Mouse (Mus musculus) forebrain, embryonic 13.5 days (tissue): Measurements from ENCODE around the gene Mtmr1. TPM values are rescaled to one million over a fixed set of nuclear protein-coding genes. Genes with fewer than 3 reads are reported as not detected.

Source experiments
- ATAC-seq: fragments of 200-750 bp; cut with Nextera tagmentation; 2 replicates; pipeline ENCODE4 v1.8.0; 2017
- H3K27ac ChIP-seq: fragments of 300-500 bp; sonication (generic); 2 replicates; pipeline ENCODE4 v1.5.1; 2015; ENCODE audit warnings: inconsistent platforms, mild to moderate bottlenecking, moderate library complexity
- H3K27me3 ChIP-seq: fragments of 300-500 bp; sonication (generic); 2 replicates; pipeline ENCODE4 v1.6.1; 2015; ENCODE audit warnings: mild to moderate bottlenecking, inconsistent platforms
- H3K36me3 ChIP-seq: fragments of 300-500 bp; sonication (generic); 2 replicates; pipeline ENCODE4 v1.6.1; 2015; ENCODE audit warnings: mild to moderate bottlenecking, inconsistent platforms; ENCODE audit not compliant: poor library complexity, severe bottlenecking
- H3K4me1 ChIP-seq: fragments of 300-500 bp; sonication (generic); 2 replicates; pipeline ENCODE4 v1.6.1; 2015; ENCODE audit warnings: inconsistent platforms
- H3K4me2 ChIP-seq: fragments of 300-500 bp; sonication (generic); 2 replicates; pipeline ENCODE4 v1.6.1; 2015; ENCODE audit warnings: inconsistent platforms, mild to moderate bottlenecking, moderate library complexity
- H3K4me3 ChIP-seq: fragments of 300-500 bp; sonication (generic); 2 replicates; pipeline ENCODE4 v1.5.1; 2015; ENCODE audit warnings: mild to moderate bottlenecking, inconsistent platforms
- H3K9ac ChIP-seq: fragments of 300-500 bp; sonication (generic); 2 replicates; pipeline ENCODE4 v1.6.1; 2015; ENCODE audit warnings: mild to moderate bottlenecking, inconsistent platforms
- H3K9me3 ChIP-seq: fragments of 300-500 bp; sonication (generic); replicated peaks from 2 replicates; pipeline ENCODE4 v1.6.1; 2016; ENCODE audit warnings: inconsistent platforms
- WGBS: fragments of 180-500 bp; shearing (Covaris S2); methylation state at CpG from one replicate; pipeline ENCODE4 v1.1.7; 2015; 5-methylcytosine and 5-hydroxymethylcytosine counted together
- polyA plus RNA-seq: library from polyadenylated mRNA; unstranded; fragments of >200 nt; fragmentation: Nextera tagmentation; extraction: Ambion mirVana; gene quantifications from 2 replicates; pipeline ENCODE4 v1.2.1, GENCODE M21; 2015

Gene Mtmr1
- polyA plus RNA-seq, 1 experiment from 2014 or later, result 16.3 TPM

DNA sequence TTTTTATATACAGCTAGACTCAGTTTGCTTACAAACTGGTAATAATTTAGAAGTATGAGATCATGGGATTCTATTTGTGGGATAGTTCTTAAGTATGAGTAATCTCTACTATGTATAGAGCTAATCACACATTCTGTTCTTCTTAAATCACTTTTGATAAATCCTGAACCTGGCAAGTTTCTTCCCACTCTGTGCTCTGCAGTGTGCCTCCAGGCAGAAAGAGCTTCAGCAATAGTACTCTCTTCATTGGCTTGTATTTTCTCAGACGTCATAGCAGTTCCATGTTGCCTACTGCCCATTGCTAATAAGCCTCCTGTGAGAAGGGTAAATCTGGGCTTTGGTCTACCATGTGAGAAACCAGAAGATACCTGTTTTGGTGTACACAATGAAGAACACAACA, 43.8 kb downstream of the Mtmr1 start:
- ATAC-seq, result no peak
- Histone ChIP-seq H3K4me3 (no peak overlapping the region), H3K36me3 (no peaks in the 10 kb centered on the region; the same call in 1 of the 2 replicates), H3K27me3 (no peaks in the 10 kb centered on the region), H3K4me2 (no peak overlapping the region), H3K4me1 (no peaks in the 10 kb centered on the region), H3K9ac (no peak overlapping the region), H3K27ac (no peak overlapping the region), H3K9me3 (no peaks in the 10 kb centered on the region)
- 71% methylated on average over 1 of the region's 1 CpGs for WGBS

DNA sequence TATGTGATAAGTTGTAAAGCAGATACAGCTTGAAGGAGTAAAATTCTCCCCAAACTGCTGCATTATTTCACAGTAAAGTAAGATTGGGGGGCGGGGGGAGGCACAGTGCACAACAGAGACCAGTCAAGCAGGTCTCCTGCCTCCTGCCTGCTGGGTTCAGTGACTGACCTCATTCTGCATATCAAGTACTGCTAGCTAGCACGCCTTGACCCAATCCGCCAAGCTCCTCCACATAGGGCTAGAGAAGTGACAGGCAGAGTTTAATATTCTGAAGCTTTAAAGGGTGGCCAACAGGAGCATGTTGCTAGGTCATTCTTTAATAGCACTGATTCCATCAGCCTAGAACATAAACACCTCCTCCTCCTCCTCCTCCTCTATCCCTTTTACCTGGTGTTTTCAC, 48.2 kb downstream of the Mtmr1 start:
- Histone ChIP-seq H3K9me3 (no peaks in the 10 kb centered on the region), H3K27me3 (no peaks in the 10 kb centered on the region), H3K36me3 (no peaks in the 10 kb centered on the region), H3K27ac (no peak overlapping the region), H3K4me2 (no peak overlapping the region), H3K4me1 (no peaks in the 10 kb centered on the region), H3K4me3 (no peak overlapping the region), H3K9ac (no peak overlapping the region)
- 82% methylated on average over 3 of the region's 3 CpGs for WGBS
- ATAC-seq, result no peak

DNA sequence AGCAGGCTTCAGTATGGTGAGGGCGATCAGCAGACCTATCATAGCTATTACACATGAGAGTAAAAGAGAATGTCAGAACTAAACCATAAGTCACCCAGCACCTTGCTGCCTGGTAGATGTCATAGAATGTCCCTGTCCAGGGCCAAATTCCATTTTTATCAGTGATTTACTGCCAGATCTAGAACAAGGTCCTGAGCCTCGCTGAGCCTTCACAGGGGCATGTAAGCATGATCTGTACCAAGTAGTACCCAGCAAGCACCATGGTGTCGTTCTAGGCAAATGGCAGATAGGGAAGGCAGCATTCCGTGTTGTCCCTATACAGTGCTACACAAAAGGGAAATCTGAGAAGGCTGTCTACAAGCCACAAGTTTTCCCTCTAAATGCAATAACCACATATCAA, 49.1 kb downstream of the Mtmr1 start:
- no peak overlapping the region for H3K4me3 ChIP-seq
- H3K4me1 ChIP-seq, result no peaks in the 10 kb centered on the region
- no peaks in the 10 kb centered on the region for H3K9me3 ChIP-seq
- no peak overlapping the region for H3K9ac ChIP-seq
- H3K27me3 ChIP-seq, result no peaks in the 10 kb centered on the region
- ATAC-seq, result no peak
- no peak overlapping the region for H3K27ac ChIP-seq
- no peak overlapping the region for H3K4me2 ChIP-seq
- no peaks in the 10 kb centered on the region for H3K36me3 ChIP-seq
- 91% methylated on average over 4 of the region's 4 CpGs for WGBS

DNA sequence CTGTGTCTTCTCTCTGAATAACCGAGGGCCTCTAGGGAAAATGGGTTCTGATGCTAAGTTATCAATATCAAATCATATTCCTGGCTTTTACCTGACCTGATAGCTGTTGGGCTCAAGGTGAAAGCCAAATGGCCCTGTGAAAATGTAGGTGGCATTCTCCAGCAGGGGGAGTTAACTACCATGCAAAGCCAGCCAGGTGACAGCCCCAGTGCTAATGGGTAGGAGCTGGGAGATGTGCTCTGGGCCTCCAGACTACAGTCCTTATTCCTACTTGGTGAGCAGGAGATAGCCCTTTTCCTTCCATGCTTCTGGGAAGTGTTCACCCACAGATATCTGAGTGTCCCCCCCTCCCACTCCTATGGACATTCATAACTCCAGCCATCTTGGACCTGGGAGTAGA, 60.3 kb downstream of the Mtmr1 start:
- WGBS, result 78% methylated on average over 1 of the region's 1 CpGs
- H3K9ac ChIP-seq, result no peak overlapping the region

DNA sequence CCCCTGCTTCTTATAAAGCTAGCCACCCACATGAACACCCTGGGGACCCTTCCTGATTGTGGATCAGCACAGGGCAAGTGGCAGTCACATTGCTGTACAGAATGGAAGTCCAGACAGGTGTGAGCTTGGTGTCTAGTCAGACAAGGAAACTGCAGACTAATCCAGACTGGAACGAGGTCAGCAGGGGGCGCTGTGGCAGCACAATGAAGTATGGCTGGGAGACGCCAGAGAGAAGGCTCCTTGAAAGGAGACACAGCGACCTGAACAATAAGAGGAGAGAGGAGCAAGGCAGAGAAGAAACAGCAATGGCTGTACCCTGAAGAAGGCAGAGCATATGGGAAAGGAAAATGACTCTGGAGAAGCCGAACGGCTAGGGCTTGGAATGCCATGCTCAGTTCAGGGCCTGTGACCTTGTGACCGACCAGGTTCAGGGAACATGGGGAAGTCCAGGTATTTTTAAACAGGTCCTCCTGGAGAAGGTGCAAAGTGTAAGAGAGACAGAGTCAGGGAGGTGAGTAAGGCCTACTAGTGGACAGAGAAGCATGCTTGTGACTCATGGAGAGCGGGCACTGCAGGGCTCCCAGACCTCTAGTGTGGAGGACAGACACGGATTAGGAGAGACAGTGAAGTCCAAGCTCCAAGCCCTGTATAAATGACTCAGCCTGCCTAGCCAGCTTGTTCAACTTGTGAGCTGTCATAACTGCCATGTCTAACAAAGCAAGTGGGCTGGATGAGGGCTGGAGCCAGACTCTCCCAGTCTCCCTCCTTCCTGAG, 61.4 kb downstream of the Mtmr1 start:
- no peaks in the 10 kb centered on the region for H3K36me3 ChIP-seq
- H3K4me3 ChIP-seq, result no peak overlapping the region
- WGBS, result 48% methylated on average over 9 of the region's 9 CpGs
- peaks cover 5% of the 10 kb centered on the region; the same call in 1 of the 2 replicates for H3K4me1 ChIP-seq
- H3K27ac ChIP-seq, result no peak overlapping the region
- no peaks in the 10 kb centered on the region for H3K27me3 ChIP-seq
- no peaks in the 10 kb centered on the region for H3K9me3 ChIP-seq
- H3K4me2 ChIP-seq, result no peak overlapping the region
- H3K9ac ChIP-seq, result no peak overlapping the region
- ATAC-seq, result peak; percentile 83

More for the DNA sequence above, 60.3 kb downstream of the Mtmr1 start:
- Histone ChIP-seq H3K27me3 (no peaks in the 10 kb centered on the region), H3K4me3 (no peak overlapping the region), H3K36me3 (no peaks in the 10 kb centered on the region), H3K4me2 (no peak overlapping the region), H3K4me1 (peaks cover 5% of the 10 kb centered on the region; the same call in 1 of the 2 replicates), H3K27ac (no peak overlapping the region), H3K9me3 (no peaks in the 10 kb centered on the region)
- ATAC-seq, result no peak

DNA sequence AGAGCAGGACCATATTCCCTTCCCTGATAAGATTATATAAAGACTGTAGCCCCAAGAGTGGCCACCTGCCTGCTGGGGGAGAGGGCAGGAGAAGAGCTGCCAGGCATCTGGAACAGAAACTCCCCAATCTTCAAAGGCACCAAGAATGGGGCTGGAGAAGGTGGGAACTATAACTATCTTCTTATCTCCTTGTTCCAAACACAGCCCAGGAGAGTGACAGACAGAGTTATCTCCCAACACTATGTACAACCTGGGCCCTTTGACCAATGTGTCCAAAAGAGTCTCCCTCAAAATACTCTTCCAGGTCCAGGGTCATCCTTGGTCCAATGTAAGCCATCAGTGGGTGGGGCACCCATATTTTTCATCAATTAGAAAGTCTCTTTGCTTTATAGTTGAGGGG, 62.9 kb downstream of the Mtmr1 start:
- no peaks in the 10 kb centered on the region for H3K36me3 ChIP-seq
- H3K9me3 ChIP-seq, result no peaks in the 10 kb centered on the region
- ATAC-seq, result no peak
- H3K9ac ChIP-seq, result no peak overlapping the region
- no peak overlapping the region for H3K4me3 ChIP-seq
- no peak overlapping the region for H3K27ac ChIP-seq
- H3K4me1 ChIP-seq, result peaks cover 5% of the 10 kb centered on the region; the same call in 1 of the 2 replicates
- no peak overlapping the region for H3K4me2 ChIP-seq
- no peaks in the 10 kb centered on the region for H3K27me3 ChIP-seq

DNA sequence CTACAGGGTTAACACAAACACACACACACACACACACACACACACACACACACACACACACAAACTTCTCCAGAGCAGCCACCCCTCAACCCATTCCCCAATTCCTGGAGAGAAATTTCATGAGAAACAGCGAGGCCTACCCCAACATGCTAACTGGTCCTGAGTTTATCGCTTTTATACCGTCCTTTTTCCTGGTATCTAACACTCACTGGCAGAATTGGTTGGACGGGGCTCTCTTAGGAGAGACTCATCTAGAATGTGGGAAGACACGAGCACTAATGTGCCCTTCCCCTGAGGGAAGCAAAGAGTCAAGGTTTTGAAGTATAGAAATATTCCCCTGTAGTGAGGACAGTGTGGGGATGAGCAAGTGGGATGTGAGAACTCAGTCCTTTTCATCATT, 66.3 kb downstream of the Mtmr1 start:
- no peaks in the 10 kb centered on the region for H3K27me3 ChIP-seq
- no peak overlapping the region for H3K4me2 ChIP-seq
- H3K9ac ChIP-seq, result no peak overlapping the region
- ATAC-seq, result no peak
- H3K36me3 ChIP-seq, result no peaks in the 10 kb centered on the region
- H3K4me3 ChIP-seq, result no peak overlapping the region
- H3K27ac ChIP-seq, result no peak overlapping the region
- no peaks in the 10 kb centered on the region for H3K9me3 ChIP-seq
- peaks cover 15% of the 10 kb centered on the region for H3K4me1 ChIP-seq
- 83% methylated on average over 5 of the region's 5 CpGs for WGBS

DNA sequence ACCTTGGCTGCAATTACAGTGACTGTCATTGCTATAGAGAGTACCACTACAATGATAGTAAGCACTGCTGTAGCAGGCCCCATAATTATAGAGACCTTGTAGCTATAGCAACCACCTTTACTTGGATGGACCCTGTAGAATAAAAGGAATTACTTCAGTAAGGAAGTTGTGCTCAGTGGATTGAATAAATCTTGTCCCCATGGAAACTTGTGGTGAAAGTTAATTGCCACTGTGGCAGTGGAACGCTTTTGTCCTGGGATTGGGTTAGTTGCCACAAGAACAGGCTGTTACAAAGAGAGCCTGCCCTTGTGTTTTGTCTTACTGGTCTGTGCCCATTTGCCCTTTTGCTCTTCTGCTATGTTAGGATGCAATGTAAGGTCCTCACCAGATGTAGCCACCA, 69.9 kb downstream of the Mtmr1 start:
- 38% methylated on average over 1 of the region's 1 CpGs for WGBS
- Histone ChIP-seq H3K4me3 (no peak overlapping the region), H3K4me1 (peaks cover 11% of the 10 kb centered on the region; the same call in 1 of the 2 replicates), H3K27ac (0 out of 2 replicates have a peak overlapping the region, but pooled peaks have one; percentile 10), H3K9ac (no peak overlapping the region), H3K9me3 (no peaks in the 10 kb centered on the region), H3K4me2 (no peak overlapping the region), H3K27me3 (no peaks in the 10 kb centered on the region), H3K36me3 (no peaks in the 10 kb centered on the region)
- peak; percentile 88 for ATAC-seq

DNA sequence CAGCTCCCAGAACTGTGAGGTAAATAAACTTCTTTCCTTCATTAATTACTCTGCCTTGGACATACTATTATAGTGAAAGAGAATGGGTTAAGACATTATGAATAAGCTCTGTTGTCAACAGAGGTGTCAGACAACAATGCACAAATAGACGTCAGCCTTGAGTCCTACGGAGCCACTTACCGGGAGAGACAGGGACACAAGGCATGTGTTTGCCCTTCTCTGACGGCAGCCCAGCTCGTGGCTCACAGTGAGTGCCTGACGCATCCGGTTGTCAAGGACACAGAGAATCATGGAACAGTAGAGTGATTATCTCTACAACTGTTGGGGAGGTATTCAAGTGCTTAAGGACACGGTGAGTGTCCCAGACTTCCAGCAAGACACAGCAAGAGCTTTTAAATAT, 70.3 kb downstream of the Mtmr1 start:
- no peaks in the 10 kb centered on the region for H3K9me3 ChIP-seq
- 10% methylated on average over 8 of the region's 8 CpGs for WGBS

DNA sequence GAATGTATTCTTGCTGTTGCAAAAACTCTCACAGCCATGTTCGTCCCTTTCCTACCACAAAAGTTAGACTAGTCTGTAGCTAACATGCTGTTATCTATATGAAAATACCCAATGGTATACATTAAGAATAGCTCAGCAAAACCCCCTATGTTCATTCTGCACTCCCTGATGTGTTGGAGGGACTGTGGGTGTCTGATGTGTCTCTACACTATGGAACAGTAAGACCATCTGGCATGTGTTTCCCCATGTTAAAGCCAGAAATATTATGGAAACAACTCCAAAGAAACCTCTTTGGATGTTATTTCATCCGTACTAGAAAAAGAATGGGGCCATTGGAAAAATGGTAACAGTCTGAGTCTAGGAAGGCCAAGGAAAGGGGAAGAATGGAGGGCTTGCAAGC, 71.0 kb downstream of the Mtmr1 start:
- H3K4me2 ChIP-seq, result no peak overlapping the region
- no peak overlapping the region for H3K4me3 ChIP-seq
- no peak overlapping the region for H3K27ac ChIP-seq
- 0 out of 2 replicates have a peak, but pooled peaks cover under 1% of the 10 kb centered on the region for H3K36me3 ChIP-seq
- no peak for ATAC-seq
- peaks cover 11% of the 10 kb centered on the region; the same call in 1 of the 2 replicates for H3K4me1 ChIP-seq
- WGBS, result 82% methylated on average over 2 of the region's 2 CpGs
- no peaks in the 10 kb centered on the region for H3K9me3 ChIP-seq
- H3K9ac ChIP-seq, result no peak overlapping the region
- no peaks in the 10 kb centered on the region for H3K27me3 ChIP-seq

More for the DNA sequence above, 70.3 kb downstream of the Mtmr1 start:
- H3K4me3 ChIP-seq, result no peak overlapping the region
- peaks cover 11% of the 10 kb centered on the region; the same call in 1 of the 2 replicates for H3K4me1 ChIP-seq
- H3K4me2 ChIP-seq, result no peak overlapping the region
- 0 out of 2 replicates have a peak overlapping the region, but pooled peaks have one; percentile 10 for H3K27ac ChIP-seq
- H3K36me3 ChIP-seq, result no peaks in the 10 kb centered on the region
- no peak overlapping the region for H3K9ac ChIP-seq
- no peaks in the 10 kb centered on the region for H3K27me3 ChIP-seq
- ATAC-seq, result peak; percentile 83; the same call in 1 of the 2 replicates

DNA sequence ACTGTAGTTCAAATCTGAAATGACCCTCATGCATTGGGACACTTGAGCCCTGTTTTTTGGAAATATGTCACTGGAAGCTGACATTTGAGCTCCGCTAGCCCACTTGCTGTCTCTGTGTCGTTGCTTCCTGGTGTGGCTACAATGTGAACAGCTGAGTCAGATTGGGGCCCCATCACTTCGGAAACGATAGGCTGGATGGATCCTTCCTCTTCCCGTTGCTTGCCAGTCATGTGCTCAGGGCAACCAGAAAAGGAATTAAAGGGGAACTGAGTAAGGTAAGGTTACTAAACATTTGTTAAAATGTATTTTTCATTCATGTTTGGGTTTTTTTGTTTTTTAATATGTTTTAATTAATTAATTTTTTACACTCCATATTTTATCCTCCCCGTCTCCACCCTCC, 74.9 kb downstream of the Mtmr1 start:
- Histone ChIP-seq H3K9ac (no peak overlapping the region), H3K9me3 (no peaks in the 10 kb centered on the region), H3K27me3 (no peaks in the 10 kb centered on the region), H3K4me1 (peaks cover 11% of the 10 kb centered on the region; the same call in 1 of the 2 replicates), H3K4me2 (no peak overlapping the region), H3K36me3 (peaks cover 4% of the 10 kb centered on the region; the same call in 1 of the 2 replicates), H3K27ac (no peak overlapping the region), H3K4me3 (no peak overlapping the region)
- 95% methylated on average over 6 of the region's 6 CpGs for WGBS
- no peak for ATAC-seq

DNA sequence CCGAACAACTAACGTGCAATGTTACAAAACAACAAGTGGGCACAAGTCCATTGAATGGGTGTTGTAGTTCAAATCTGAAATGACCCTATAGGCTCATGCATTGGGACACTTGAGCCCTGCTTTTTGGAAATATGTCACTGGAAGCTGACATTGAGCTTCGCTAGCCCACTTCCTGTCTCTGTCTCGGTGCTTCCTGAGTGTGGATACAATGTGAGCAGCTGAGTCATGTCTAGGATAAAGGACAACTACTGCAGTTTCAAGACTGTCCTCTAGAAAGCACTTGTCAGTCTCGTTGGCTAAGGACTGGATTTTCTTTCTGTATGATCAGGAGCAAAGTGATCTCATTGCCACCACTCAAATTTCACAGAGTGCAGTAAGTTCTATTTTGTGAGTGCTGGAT, 78.4 kb downstream of the Mtmr1 start:
- Histone ChIP-seq H3K4me3 (no peak overlapping the region), H3K4me1 (no peaks in the 10 kb centered on the region), H3K4me2 (no peak overlapping the region), H3K27ac (no peak overlapping the region), H3K36me3 (peaks cover 4% of the 10 kb centered on the region; the same call in 1 of the 2 replicates), H3K9me3 (no peaks in the 10 kb centered on the region), H3K9ac (no peak overlapping the region), H3K27me3 (no peaks in the 10 kb centered on the region)
- WGBS, result 87% methylated on average over 5 of the region's 5 CpGs
- ATAC-seq, result no peak
